Comparison of ENCODE assay signal across 8 mouse cellular contexts in the genomic region with DNA sequence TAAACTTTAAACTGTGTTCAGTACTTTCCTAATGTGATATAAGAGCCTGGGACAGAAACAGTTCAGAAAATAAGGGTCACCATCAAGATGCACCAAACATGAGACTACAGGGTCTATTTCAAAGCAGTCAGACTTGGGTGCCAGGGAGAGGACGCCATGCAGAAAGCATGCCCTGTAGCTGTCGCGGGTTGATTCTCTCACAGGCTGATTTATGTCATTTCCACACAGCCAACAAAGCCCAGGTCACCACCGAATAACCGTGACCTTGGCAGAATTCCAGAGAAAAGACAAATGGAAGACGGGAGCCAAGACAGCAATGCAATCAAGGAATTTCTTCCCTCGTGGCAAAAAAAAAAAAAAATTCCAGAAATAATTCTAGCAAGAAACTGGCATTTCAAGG.
A peak's percentile ranks its signal among the peaks of the same experiment; 100 is the strongest.
DNase-seq lines count a peak whose midpoint lies in the region; ATAC-seq lines count a peak whose summit lies in the region.

No protein-coding gene starts in this region.

- intact Hi-C loops in left cerebral cortex, postnatal 4 days (cut with DNase I): no loop called here
- intact Hi-C loops in heart, postnatal 25 days (cut with DNase I): no loop called here

- ATAC-seq in megakaryocyte, adult 5-6 weeks (ENCODE audit: poor library complexity, severe bottlenecking): no peak

- DNase-seq in left cerebral cortex, postnatal 4 days: peak; percentile 8
- no peak for DNase-seq in left cerebral cortex, adult 9 months (ENCODE audit: low spot score in 2 of 2)
- DNase-seq in cerebellum, adult 9-10 months: peak; percentile 36
- DNase-seq in kidney, adult 11 months: peak; percentile 10
- peak; percentile 25 for DNase-seq in neural tube, embryonic 10.5 days (ENCODE audit: extremely low spot score, low spot score)
- no peak for DNase-seq in natural killer cell, adult 2 months (ENCODE audit: low spot score in 2 of 2)
- no peak for DNase-seq in heart, postnatal 25 days (ENCODE audit: low spot score)

Comparison
In these comparisons a context has a peak if more than half of its experiments do, and no peak if none do; other contexts are left out.
1. DNase-seq: peak in left cerebral cortex, postnatal 4 days (single experiment), cerebellum, adult 9-10 months (single experiment), kidney, adult 11 months (single experiment) and neural tube, embryonic 10.5 days (single experiment); none in left cerebral cortex, adult 9 months (0 of 2), natural killer cell, adult 2 months (0 of 2) and heart, postnatal 25 days (single experiment).